Mouse (Mus musculus) kidney, embryonic 14.5 days (tissue): ENCODE results near the gene Mrps21. TPM values are rescaled to one million over a fixed set of nuclear protein-coding genes. Genes with fewer than 3 reads are reported as not detected.

Experiments used
- ATAC-seq: fragments of 200-750 bp; cut with Nextera tagmentation; 2 replicates; pipeline ENCODE4 v1.8.0; 2017; ENCODE audit warnings: moderate number of reproducible peaks, mild to moderate bottlenecking, moderate TSS enrichment, moderate library complexity; ENCODE audit not compliant: low FRiP score, low TSS enrichment
- H3K27ac ChIP-seq: fragments of 300-500 bp; sonication (generic); 2 replicates; pipeline ENCODE4 v1.5.1; 2014; ENCODE audit warnings: low read depth, mild to moderate bottlenecking, low read length, moderate library complexity, mixed read lengths
- H3K27me3 ChIP-seq: fragments of 300-500 bp; sonication (generic); 2 replicates; pipeline ENCODE4 v1.6.1; 2014; ENCODE audit warnings: mild to moderate bottlenecking, low read length; ENCODE audit not compliant: control insufficient read depth, insufficient read depth
- H3K36me3 ChIP-seq: fragments of 300-500 bp; sonication (generic); 2 replicates; pipeline ENCODE4 v1.6.1; 2014; ENCODE audit warnings: low read length, mixed read lengths; ENCODE audit not compliant: control insufficient read depth, insufficient read depth
- H3K4me1 ChIP-seq: fragments of 300-500 bp; sonication (generic); 2 replicates; pipeline ENCODE4 v1.6.1; 2014; ENCODE audit warnings: low read length, mixed read lengths; ENCODE audit not compliant: control insufficient read depth, insufficient read depth
- H3K4me2 ChIP-seq: fragments of 300-500 bp; sonication (generic); replicated peaks from 2 replicates; pipeline ENCODE4 v1.6.1; 2014; ENCODE audit warnings: low read depth, mild to moderate bottlenecking, low read length
- H3K4me3 ChIP-seq: fragments of 300-500 bp; sonication (generic); 2 replicates; pipeline ENCODE4 v1.5.1; 2014; ENCODE audit warnings: mild to moderate bottlenecking, low read length
- H3K9ac ChIP-seq: fragments of 300-500 bp; sonication (generic); 2 replicates; pipeline ENCODE4 v1.6.1; 2014; ENCODE audit warnings: low read depth, mild to moderate bottlenecking, low read length, moderate library complexity
- H3K9me3 ChIP-seq: fragments of 300-500 bp; sonication (generic); 2 replicates; pipeline ENCODE4 v1.6.1; 2016; ENCODE audit warnings: low read length; ENCODE audit not compliant: control insufficient read depth
- WGBS: fragments of 180-500 bp; shearing (Covaris S2); extraction: QIAGEN DNeasy Blood & Tissue Kit; methylation state at CpG from one replicate; pipeline ENCODE4 v1.1.7; 2014; 5-methylcytosine and 5-hydroxymethylcytosine counted together
- polyA plus RNA-seq: library from polyadenylated mRNA; unstranded; fragments of >200 nt; fragmentation: Nextera tagmentation; extraction: Ambion mirVana; gene quantifications from 2 replicates; pipeline ENCODE4 v1.2.1, GENCODE M21; 2014

Mrps21 gene
- polyA plus RNA-seq, 1 experiment from 2014 or later, result 377 TPM

GRCm38 (mm10) chr3:95842503-95843214 lies 28.7 kb downstream of the Mrps21 start:
- H3K27me3 ChIP-seq, result no peaks in the 10 kb centered on the region
- H3K4me3 ChIP-seq, result no peak overlapping the region
- no peak for ATAC-seq
- H3K4me2 ChIP-seq, result no peak overlapping the region
- no peak overlapping the region for H3K27ac ChIP-seq
- no peaks in the 10 kb centered on the region for H3K9me3 ChIP-seq
- peaks cover 83% of the 10 kb centered on the region for H3K36me3 ChIP-seq
- no peaks in the 10 kb centered on the region for H3K4me1 ChIP-seq
- WGBS, result 89% methylated on average over 3 of the region's 3 CpGs
- no peak overlapping the region for H3K9ac ChIP-seq

DNA sequence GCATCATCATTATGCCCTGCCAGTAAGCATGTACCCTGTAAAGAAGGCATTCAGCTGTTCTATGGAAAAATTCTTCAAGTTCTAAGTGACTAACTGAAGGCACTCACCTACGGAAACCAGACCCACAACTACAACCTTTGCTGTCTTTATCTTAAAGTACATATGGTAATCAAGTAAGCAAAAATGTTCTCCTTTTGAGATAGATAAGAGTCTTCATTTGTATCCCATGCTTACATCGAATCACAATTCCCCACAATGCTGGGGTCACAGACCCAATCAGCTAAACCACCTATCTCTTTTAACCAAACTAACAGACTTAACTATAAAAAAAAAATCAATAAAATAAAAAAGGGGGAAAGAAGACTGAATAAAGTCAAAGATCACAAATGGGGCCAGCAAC lies 32.1 kb downstream of the Mrps21 start:
- H3K36me3 ChIP-seq, result peaks cover 80% of the 10 kb centered on the region
- no peaks in the 10 kb centered on the region for H3K9me3 ChIP-seq
- no peaks in the 10 kb centered on the region for H3K27me3 ChIP-seq
- 92% methylated on average over 2 of the region's 2 CpGs for WGBS
- no peak overlapping the region for H3K4me2 ChIP-seq
- ATAC-seq, result no peak
- H3K27ac ChIP-seq, result no peak overlapping the region
- H3K9ac ChIP-seq, result no peak overlapping the region
- no peaks in the 10 kb centered on the region for H3K4me1 ChIP-seq
- H3K4me3 ChIP-seq, result no peak overlapping the region

DNA sequence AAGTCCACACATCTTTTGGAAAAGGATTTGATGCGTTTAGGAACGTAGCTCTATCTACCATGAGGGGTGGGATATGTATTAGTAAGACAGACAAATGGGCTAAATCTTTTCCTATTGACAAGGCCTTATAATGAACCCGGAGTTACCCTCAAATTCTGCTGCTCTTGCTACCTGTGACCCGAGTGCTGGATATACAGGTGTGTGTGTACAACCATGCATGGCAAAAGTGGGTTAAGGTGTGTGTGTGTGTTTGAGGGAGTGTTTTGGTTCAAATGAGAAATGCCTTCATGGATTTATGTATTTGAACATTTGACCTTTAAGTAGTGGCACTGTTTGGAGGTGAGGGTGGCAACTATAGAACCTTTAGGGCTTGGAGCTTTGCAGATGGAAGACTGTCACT lies 42.3 kb downstream of the Mrps21 start:
- H3K27ac ChIP-seq, result no peak overlapping the region
- ATAC-seq, result no peak
- no peaks in the 10 kb centered on the region for H3K4me1 ChIP-seq
- no peak overlapping the region for H3K4me2 ChIP-seq
- no peak overlapping the region for H3K4me3 ChIP-seq
- no peaks in the 10 kb centered on the region for H3K27me3 ChIP-seq
- peaks cover 55% of the 10 kb centered on the region for H3K36me3 ChIP-seq
- no peak overlapping the region for H3K9ac ChIP-seq
- H3K9me3 ChIP-seq, result no peaks in the 10 kb centered on the region
- 96% methylated on average over 4 of the region's 4 CpGs for WGBS

DNA sequence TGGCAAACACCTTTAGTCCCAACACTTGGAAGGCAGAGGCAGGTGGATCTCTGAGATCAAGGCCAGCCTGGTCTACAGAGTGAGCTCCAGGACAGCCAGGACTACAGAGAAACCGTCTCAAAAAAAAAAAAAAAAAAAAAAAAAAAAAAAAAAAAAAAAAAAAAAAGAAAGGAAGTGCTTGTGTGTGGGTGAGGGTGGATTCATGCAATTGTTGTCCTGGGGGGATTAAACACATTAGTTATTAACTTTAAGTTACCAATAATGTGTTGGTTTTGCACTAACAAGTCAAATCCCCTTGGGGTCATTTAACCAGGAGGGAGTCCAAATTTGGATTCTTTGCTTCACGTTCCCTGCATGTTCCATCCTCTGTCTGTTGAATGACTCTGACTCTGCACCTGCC lies 45.0 kb downstream of the Mrps21 start:
- H3K27me3 ChIP-seq, result no peaks in the 10 kb centered on the region
- no peak for ATAC-seq
- no peak overlapping the region for H3K9ac ChIP-seq
- H3K4me1 ChIP-seq, result no peaks in the 10 kb centered on the region
- WGBS, result 78% methylated on average over 2 of the region's 2 CpGs
- H3K9me3 ChIP-seq, result no peaks in the 10 kb centered on the region
- H3K4me3 ChIP-seq, result no peak overlapping the region
- no peak overlapping the region for H3K4me2 ChIP-seq
- H3K27ac ChIP-seq, result no peak overlapping the region
- peaks cover 29% of the 10 kb centered on the region for H3K36me3 ChIP-seq

DNA sequence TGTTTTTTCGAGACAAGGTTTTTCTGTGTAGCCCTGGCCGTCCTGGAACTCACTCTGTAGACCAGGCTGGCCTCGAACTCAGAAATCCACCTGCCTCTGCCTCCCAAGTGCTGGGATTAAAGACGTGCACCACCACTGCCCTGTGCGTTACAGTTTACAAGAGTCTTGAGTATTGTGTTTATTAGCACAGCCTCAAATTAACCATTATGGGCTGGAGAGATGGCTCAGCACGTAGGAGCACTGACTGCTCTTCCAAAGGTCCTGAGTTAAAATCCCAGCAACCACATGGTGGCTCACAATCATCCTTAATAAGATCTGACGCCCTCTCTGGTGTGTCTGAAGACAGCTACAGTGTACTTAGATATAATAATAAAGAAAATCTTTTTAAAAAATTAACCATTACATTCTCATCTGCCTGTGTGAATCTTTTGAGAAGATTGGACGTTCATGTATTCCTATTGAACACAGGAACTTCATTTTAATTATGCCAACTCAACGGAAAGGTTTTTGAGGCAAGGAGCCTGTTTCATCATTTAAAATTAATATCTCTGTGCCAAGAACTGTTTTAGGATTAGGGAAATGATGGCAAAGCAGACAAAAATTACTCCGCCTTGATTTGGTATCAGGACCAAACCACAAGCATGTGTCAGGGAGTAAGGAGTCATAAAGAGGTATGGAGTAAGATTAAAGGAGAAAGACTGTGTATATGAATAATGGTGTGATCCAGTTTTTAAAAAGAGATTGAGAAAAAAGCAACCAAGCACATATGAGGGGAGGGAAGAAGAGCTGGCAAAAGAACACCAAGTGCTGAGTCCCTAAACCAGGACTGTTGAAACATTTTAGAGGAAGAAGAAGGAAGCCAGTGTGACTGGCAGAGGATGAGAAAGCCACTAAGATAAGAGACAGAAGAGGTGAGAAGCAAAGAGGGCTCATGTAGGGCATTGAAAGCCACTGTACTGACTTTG lies 51.0 kb downstream of the Mrps21 start:
- Histone ChIP-seq H3K27me3 (no peaks in the 10 kb centered on the region), H3K4me3 (peak overlapping the region; percentile 65), H3K4me1 (peaks cover 11% of the 10 kb centered on the region; the same call in 1 of the 2 replicates), H3K9ac (peak overlapping the region; percentile 82; the same call in 1 of the 2 replicates), H3K27ac (peak overlapping the region; percentile 99), H3K36me3 (no peaks in the 10 kb centered on the region; the same call in 1 of the 2 replicates), H3K4me2 (peak overlapping the region; percentile 46), H3K9me3 (no peaks in the 10 kb centered on the region)
- WGBS, result 41% methylated on average over 10 of the region's 10 CpGs
- no peak; the same call in 1 of the 2 replicates for ATAC-seq

DNA sequence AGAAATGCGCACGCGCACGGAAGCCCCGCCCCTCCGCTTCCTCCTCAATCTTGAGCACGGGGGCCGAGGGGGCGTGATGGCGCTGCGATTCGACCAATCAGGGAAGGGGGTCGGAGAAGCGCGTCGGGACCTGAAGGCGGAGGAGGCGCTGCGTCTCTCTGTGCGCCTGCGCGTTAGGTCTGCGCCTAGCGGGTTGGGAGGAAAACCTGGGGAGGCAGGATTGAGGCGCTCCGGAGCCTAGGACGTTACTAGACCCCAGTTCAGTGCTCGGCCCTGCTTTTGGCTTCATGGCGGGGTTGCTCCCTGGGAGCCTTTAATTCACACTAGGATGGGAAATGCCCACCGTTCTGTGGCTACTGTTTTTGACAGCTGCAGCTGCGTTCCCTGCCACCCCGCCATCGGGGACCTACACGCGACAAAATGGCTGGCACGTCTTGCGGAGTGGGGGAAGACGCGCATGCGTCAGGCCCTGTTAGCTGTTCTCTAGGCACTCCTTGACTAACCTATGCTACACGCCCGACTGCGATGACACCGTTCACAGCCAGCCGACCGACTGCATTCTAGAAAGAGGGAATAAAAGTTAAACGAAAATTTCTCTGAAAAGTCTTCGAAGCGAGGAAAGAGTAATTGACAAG lies 51.9 kb downstream of the Mrps21 start:
- Histone ChIP-seq H3K4me3 (peak overlapping the region; percentile 65), H3K4me2 (peak overlapping the region; percentile 46), H3K9me3 (no peaks in the 10 kb centered on the region), H3K9ac (peak overlapping the region; percentile 82), H3K4me1 (peaks cover 11% of the 10 kb centered on the region; the same call in 1 of the 2 replicates), H3K36me3 (no peaks in the 10 kb centered on the region; the same call in 1 of the 2 replicates), H3K27ac (peak overlapping the region; percentile 100), H3K27me3 (no peaks in the 10 kb centered on the region)
- ATAC-seq, result peak; percentile 97
- WGBS, result under 1% methylated on average over 49 of the region's 49 CpGs

DNA sequence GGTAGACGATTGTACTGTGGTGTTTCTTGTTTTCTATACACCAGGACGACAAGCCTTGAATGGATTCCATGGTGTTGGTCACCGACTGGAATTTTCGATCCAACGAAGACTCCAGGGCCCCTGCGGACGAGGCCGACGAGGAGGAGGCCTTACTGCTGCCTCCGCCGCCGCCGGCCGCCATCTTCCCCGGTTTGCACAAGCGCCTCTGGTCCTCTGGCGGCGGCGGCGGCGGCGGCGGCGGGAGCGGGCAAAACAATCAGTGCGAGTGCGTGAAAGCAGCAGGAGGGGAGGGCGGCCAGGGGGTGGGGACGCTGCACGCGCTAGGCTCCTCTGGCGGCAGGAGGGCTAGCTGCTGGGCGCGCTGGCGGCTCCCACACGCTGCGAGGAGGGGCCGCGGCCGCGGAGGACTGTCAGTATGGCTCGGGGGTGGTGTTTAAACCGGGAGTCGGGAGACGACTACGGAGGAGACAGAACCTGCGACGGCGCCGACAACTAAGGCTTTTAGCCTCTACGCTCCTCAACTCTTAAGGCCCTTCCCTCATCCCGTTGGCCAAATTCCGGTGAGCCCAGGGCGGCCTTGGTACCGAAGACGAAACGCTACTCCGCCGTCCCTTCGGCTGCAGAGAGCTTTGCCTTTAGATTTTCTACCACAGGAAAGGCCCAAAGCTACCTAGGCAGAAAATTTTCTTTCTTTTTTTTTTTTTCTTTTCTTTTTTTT lies 52.6 kb downstream of the Mrps21 start, which contains the start of gene Rprd2:
Gene Rprd2 (minus strand): TSS at position 293 of the 718 bp plus-strand sequence.
- Histone ChIP-seq H3K4me2 (peak within 1 kb of the TSS; percentile 67), H3K9me3 (no peaks in the 10 kb centered on the region), H3K27ac (peak within 1 kb of the TSS; percentile 100), H3K4me3 (peak within 1 kb of the TSS; percentile 65), H3K9ac (peak within 1 kb of the TSS; percentile 92), H3K4me1 (peaks cover 11% of the 10 kb centered on the region; the same call in 1 of the 2 replicates), H3K27me3 (no peaks in the 10 kb centered on the region), H3K36me3 (no peaks in the 10 kb centered on the region; the same call in 1 of the 2 replicates)
- peak; percentile 73 for ATAC-seq
- WGBS, result under 1% methylated on average over 60 of the region's 60 CpGs

- Histone ChIP-seq H3K9me3 (no peaks in the 10 kb centered on the region), H3K4me1 (peaks cover 11% of the 10 kb centered on the region; the same call in 1 of the 2 replicates), H3K36me3 (no peaks in the 10 kb centered on the region; the same call in 1 of the 2 replicates), H3K4me2 (peak overlapping the region; percentile 67), H3K27me3 (no peaks in the 10 kb centered on the region), H3K9ac (peak overlapping the region; percentile 92), H3K27ac (peak overlapping the region; percentile 100), H3K4me3 (peak overlapping the region; percentile 65)
- WGBS, result under 1% methylated on average over 21 of the region's 21 CpGs
- peak; percentile 2; the same call in 1 of the 2 replicates for ATAC-seq
Measured at GRCm38 (mm10) chr3:95818026-95818511, 53.2 kb downstream of the Mrps21 start.
